Mouse (Mus musculus) hindbrain, embryonic 14.5 days (tissue): ENCODE measurements around the gene Utrn. TPM values are rescaled to one million over a fixed set of nuclear protein-coding genes. Genes with fewer than 3 reads are reported as not detected.

Experiments used
- ATAC-seq: fragments of 200-750 bp; cut with Nextera tagmentation; 2 replicates; pipeline ENCODE4 v1.8.0; 2017; ENCODE audit warnings: moderate number of reproducible peaks, mild to moderate bottlenecking, moderate TSS enrichment, moderate library complexity; ENCODE audit not compliant: low FRiP score
- DNase-seq: peaks from one replicate; pipeline ENCODE4 v3.0.0-alpha.2; 2015; ENCODE audit warnings: low spot score
- H3K27ac ChIP-seq: fragments of 300-500 bp; sonication (generic); 2 replicates; pipeline ENCODE4 v1.5.1; 2014; ENCODE audit warnings: mild to moderate bottlenecking, moderate library complexity
- H3K27me3 ChIP-seq: fragments of 300-500 bp; sonication (generic); 2 replicates; pipeline ENCODE4 v1.6.1; 2014; ENCODE audit warnings: mild to moderate bottlenecking, low read length, mixed read lengths; ENCODE audit not compliant: control insufficient read depth, insufficient read depth
- H3K36me3 ChIP-seq: fragments of 300-500 bp; sonication (generic); replicated peaks from 2 replicates; pipeline ENCODE4 v1.6.1; 2014; ENCODE audit not compliant: control insufficient read depth, insufficient read depth
- H3K4me1 ChIP-seq: fragments of 300-500 bp; sonication (generic); replicated peaks from 2 replicates; pipeline ENCODE4 v1.6.1; 2014; ENCODE audit warnings: antibody characterized with exemption, low read length, mixed read lengths; ENCODE audit not compliant: control insufficient read depth, insufficient read depth
- H3K4me2 ChIP-seq: fragments of 300-500 bp; sonication (generic); replicated peaks from 2 replicates; pipeline ENCODE4 v1.6.1; 2014; ENCODE audit warnings: mild to moderate bottlenecking, moderate library complexity
- H3K4me3 ChIP-seq: fragments of 300-500 bp; sonication (generic); replicated peaks from 2 replicates; pipeline ENCODE4 v1.5.1; 2014; ENCODE audit warnings: mild to moderate bottlenecking, low read length
- H3K9ac ChIP-seq: fragments of 300-500 bp; sonication (generic); 2 replicates; pipeline ENCODE4 v1.6.1; 2014
- H3K9me3 ChIP-seq: fragments of 300-500 bp; sonication (generic); 2 replicates; pipeline ENCODE4 v1.6.1; 2016; ENCODE audit warnings: low read length; ENCODE audit not compliant: control insufficient read depth
- WGBS: fragments of 180-500 bp; shearing (Covaris S2); extraction: QIAGEN DNeasy Blood & Tissue Kit; methylation state at CpG from one replicate; pipeline ENCODE4 v1.1.7; 2014; 5-methylcytosine and 5-hydroxymethylcytosine counted together
- polyA plus RNA-seq: library from polyadenylated mRNA; unstranded; fragments of >200 nt; fragmentation: Nextera tagmentation; extraction: Ambion mirVana; gene quantifications from 2 replicates; pipeline ENCODE4 v1.2.1, GENCODE M21; 2014

Utrn gene
- polyA plus RNA-seq, 1 experiment from 2014 or later = 28.2 TPM

DNA sequence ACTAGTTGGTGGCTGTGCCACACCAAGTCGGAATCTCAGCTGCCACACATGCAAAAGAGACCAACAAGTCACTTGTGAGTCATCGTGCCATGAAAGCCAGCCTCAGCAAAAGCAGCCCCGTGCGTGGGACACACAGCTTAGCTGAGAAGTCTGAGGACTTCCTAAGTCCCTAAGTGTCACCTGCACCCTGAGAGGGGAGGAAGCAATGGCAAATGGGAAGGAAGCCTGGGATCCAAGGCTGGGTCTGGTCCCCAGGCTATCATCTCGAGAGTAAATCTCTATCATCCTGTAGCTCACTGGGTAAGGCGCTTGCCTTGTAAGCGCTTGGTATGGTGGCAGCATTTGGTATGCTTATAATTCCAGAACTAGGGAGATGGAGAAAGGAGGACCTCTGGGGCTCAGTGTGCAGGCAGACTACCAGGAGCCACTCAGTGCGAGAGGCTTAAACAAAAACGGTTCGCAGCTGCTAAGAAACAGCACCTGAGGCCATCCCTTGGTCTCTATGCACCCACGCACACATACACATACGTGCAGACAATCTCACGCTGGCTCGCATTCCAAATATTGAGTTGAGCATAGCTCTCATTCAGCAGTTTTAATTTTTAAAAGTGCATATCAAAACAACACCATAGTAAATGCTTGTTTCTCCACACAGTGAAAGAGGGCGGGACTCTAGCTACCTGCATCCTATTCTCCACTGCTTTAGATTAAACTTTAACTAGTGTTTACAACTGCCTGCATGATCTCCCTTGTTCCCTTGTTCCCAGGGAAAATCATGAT is 16.6 kb downstream of the Utrn start:
- 80% methylated on average over 15 of the region's 15 CpGs for WGBS
- Histone ChIP-seq H3K4me3 (no peak overlapping the region), H3K9ac (no peak overlapping the region), H3K27ac (no peak overlapping the region), H3K36me3 (no peaks in the 10 kb centered on the region), H3K4me2 (no peak overlapping the region), H3K9me3 (no peaks in the 10 kb centered on the region), H3K4me1 (no peaks in the 10 kb centered on the region), H3K27me3 (no peaks in the 10 kb centered on the region)
- ATAC-seq (no peak), DNase-seq (no peak)

- DNase-seq (no peak), ATAC-seq (no peak)
- 89% methylated on average over 7 of the region's 7 CpGs for WGBS
- Histone ChIP-seq H3K4me1 (no peaks in the 10 kb centered on the region), H3K27me3 (no peaks in the 10 kb centered on the region), H3K9me3 (no peaks in the 10 kb centered on the region), H3K36me3 (no peaks in the 10 kb centered on the region), H3K4me2 (no peak overlapping the region), H3K9ac (no peak overlapping the region), H3K4me3 (no peak overlapping the region), H3K27ac (no peak overlapping the region; the same call in 1 of the 2 replicates)
Measured at GRCm38 (mm10) chr10:12850781-12851471, 18.2 kb downstream of the Utrn start.

GRCm38 (mm10) chr10:12848322-12849108 is 20.6 kb downstream of the Utrn start:
- Histone ChIP-seq H3K27me3 (no peaks in the 10 kb centered on the region), H3K9me3 (no peaks in the 10 kb centered on the region), H3K4me1 (no peaks in the 10 kb centered on the region), H3K9ac (no peak overlapping the region), H3K36me3 (no peaks in the 10 kb centered on the region), H3K4me2 (no peak overlapping the region), H3K4me3 (no peak overlapping the region), H3K27ac (no peak overlapping the region)
- 72% methylated on average over 10 of the region's 10 CpGs for WGBS
- peak; percentile 27; the same call in 1 of the 2 replicates for ATAC-seq
- DNase-seq = no peak

DNA sequence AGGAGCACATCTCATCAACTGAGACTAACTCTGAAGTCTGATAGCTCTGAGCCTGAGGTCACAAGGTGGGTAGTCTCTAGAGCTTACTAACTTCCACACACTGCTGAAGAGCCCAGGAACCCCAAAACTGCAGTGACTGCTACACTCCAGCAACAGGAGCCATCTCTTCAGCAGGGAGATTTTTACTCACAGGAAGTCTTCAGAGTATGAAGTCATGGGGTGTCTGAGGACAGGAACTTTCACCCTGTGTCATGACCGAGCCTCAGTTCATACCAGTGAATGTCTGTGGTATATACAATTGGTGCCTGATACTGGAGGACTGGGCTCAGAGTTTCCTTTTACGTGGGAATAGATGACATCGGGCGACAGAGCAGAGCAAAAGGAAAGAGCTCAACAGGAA is 26.6 kb downstream of the Utrn start:
- no peaks in the 10 kb centered on the region for H3K9me3 ChIP-seq
- H3K27me3 ChIP-seq = no peaks in the 10 kb centered on the region
- no peaks in the 10 kb centered on the region for H3K4me1 ChIP-seq
- H3K27ac ChIP-seq = no peak overlapping the region
- 86% methylated on average over 4 of the region's 4 CpGs for WGBS
- DNase-seq (no peak), ATAC-seq (no peak)
- no peaks in the 10 kb centered on the region for H3K36me3 ChIP-seq
- no peak overlapping the region for H3K4me2 ChIP-seq
- H3K4me3 ChIP-seq = no peak overlapping the region
- H3K9ac ChIP-seq = no peak overlapping the region

- Histone ChIP-seq H3K27me3 (no peaks in the 10 kb centered on the region), H3K4me1 (no peaks in the 10 kb centered on the region), H3K9ac (no peak overlapping the region), H3K36me3 (no peaks in the 10 kb centered on the region), H3K9me3 (no peaks in the 10 kb centered on the region), H3K4me3 (no peak overlapping the region), H3K27ac (no peak overlapping the region), H3K4me2 (no peak overlapping the region)
- ATAC-seq (no peak), DNase-seq (no peak)
- 77% methylated on average over 5 of the region's 5 CpGs for WGBS
Measured at GRCm38 (mm10) chr10:12841497-12841896, 27.7 kb downstream of the Utrn start.

GRCm38 (mm10) chr10:12837636-12838035 is 31.5 kb downstream of the Utrn start:
- ATAC-seq (no peak), DNase-seq (no peak)
- Histone ChIP-seq H3K4me2 (no peak overlapping the region), H3K9ac (no peak overlapping the region), H3K27me3 (no peaks in the 10 kb centered on the region), H3K4me3 (no peak overlapping the region), H3K36me3 (no peaks in the 10 kb centered on the region), H3K4me1 (no peaks in the 10 kb centered on the region), H3K9me3 (no peaks in the 10 kb centered on the region), H3K27ac (no peak overlapping the region)
- WGBS = 63% methylated on average over 1 of the region's 1 CpGs

GRCm38 (mm10) chr10:12836048-12836816 is 32.9 kb downstream of the Utrn start:
- no peaks in the 10 kb centered on the region for H3K9me3 ChIP-seq
- no peak for ATAC-seq
- WGBS = 92% methylated on average over 14 of the region's 14 CpGs

DNA sequence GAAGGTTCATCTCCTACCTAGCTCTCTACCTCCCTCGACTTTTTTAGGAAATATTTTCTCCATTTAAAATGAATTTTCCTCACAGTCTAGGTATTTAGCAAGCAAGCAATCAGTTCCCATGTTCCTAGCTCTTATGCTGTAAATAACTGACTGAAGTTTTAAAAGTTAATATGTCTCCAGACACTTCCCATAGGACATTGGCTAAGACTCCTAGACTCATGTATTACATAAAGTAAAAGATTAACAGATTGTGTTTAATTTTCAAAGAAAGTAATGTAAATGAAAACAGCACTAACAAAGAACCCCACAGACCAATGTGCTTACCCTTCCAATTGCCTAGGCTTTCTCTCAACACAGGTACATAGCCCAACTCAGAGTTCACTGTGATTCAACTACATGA is 35.0 kb downstream of the Utrn start:
- WGBS = 74% methylated on average over 1 of the region's 1 CpGs
- H3K4me2 ChIP-seq = no peak overlapping the region

More at GRCm38 (mm10) chr10:12836048-12836816, 32.9 kb downstream of the Utrn start:
- H3K36me3 ChIP-seq = no peaks in the 10 kb centered on the region
- no peak overlapping the region for H3K27ac ChIP-seq
- H3K4me2 ChIP-seq = no peak overlapping the region
- H3K27me3 ChIP-seq = no peaks in the 10 kb centered on the region
- H3K4me1 ChIP-seq = no peaks in the 10 kb centered on the region
- no peak overlapping the region for H3K9ac ChIP-seq
- DNase-seq = no peak
- no peak overlapping the region for H3K4me3 ChIP-seq

More for the DNA sequence above, 35.0 kb downstream of the Utrn start:
- Histone ChIP-seq H3K27me3 (no peaks in the 10 kb centered on the region), H3K36me3 (no peaks in the 10 kb centered on the region), H3K9me3 (no peaks in the 10 kb centered on the region), H3K4me1 (no peaks in the 10 kb centered on the region), H3K9ac (no peak overlapping the region), H3K4me3 (no peak overlapping the region), H3K27ac (no peak overlapping the region)
- ATAC-seq (no peak), DNase-seq (no peak)
